Mouse (Mus musculus): ENCODE data around the gene Srpr. TPM values are rescaled to one million over a fixed set of nuclear protein-coding genes. Genes with fewer than 3 reads are reported as not detected.

Gene Srpr
- total and polyA plus RNA-seq, 3 experiments = 67.6 to 96.3 (median 82.4) TPM

GRCm38 (mm10) chr9:35166798-35167635, 33.0 kb upstream of the Srpr start:
- Histone ChIP-seq H3K4me3 (no peak overlapping the region), H3K79me2 (replicated peaks; ENCODE audit: control insufficient read depth, insufficient read depth, low read length) (no peaks in the 10 kb centered on the region), H3K27me3 (ENCODE audit: control insufficient read depth, insufficient read depth, low read length) (no peaks in the 10 kb centered on the region), H3K9ac (ENCODE audit: low read depth, low read length) (no peak overlapping the region), H3K36me3 (ENCODE audit: control insufficient read depth, insufficient read depth, low read length) (no peaks in the 10 kb centered on the region; the same call in 1 of the 2 replicates), H3K27ac (no peak overlapping the region; the same call in 1 of the 2 replicates), H3K4me1 (ENCODE audit: control insufficient read depth, insufficient read depth, low read length) (peaks cover 11% of the 10 kb centered on the region)
- DNase-seq = no peak
- TF ChIP-seq EP300 (IDR thresholded peaks at IDR 0.05; ENCODE audit: insufficient read depth, low read depth, low read length) = no peak
- TF ChIP-seq CTCF (IDR thresholded peaks at IDR 0.05) = no peak; the same call in 1 of the 2 replicates
- no peak for TF ChIP-seq POLR2A (IDR thresholded peaks at IDR 0.05; ENCODE audit: insufficient read depth, low read depth, low read length)
- 67% methylated on average over 9 of the region's 9 CpGs for WGBS
- intact Hi-C loops (cut with DNase I) = loop anchor here (1.0 to 10.0 kb wide), 5 partner anchors 32 to 670 kb away; no protein-coding TSS in a partner anchor

GRCm38 (mm10) chr9:35170071-35170470, 29.9 kb upstream of the Srpr start:
- 87% methylated on average over 7 of the region's 7 CpGs for WGBS
- no peak overlapping the region for H3K27ac ChIP-seq
- H3K4me3 ChIP-seq = no peak overlapping the region
- H3K4me1 ChIP-seq (ENCODE audit: control insufficient read depth, insufficient read depth, low read length) = peaks cover 1% of the 10 kb centered on the region
- no peak for DNase-seq
- no peak overlapping the region for H3K9ac ChIP-seq (ENCODE audit: low read depth, low read length)
- intact Hi-C loops (cut with DNase I) = no loop called here
- TF ChIP-seq EP300 (IDR thresholded peaks at IDR 0.05; ENCODE audit: insufficient read depth, low read depth, low read length) (no peak), CTCF (IDR thresholded peaks at IDR 0.05) (no peak), POLR2A (IDR thresholded peaks at IDR 0.05; ENCODE audit: insufficient read depth, low read depth, low read length) (no peak)
- H3K36me3 ChIP-seq (ENCODE audit: control insufficient read depth, insufficient read depth, low read length) = no peaks in the 10 kb centered on the region
- H3K27me3 ChIP-seq (ENCODE audit: control insufficient read depth, insufficient read depth, low read length) = no peaks in the 10 kb centered on the region
- no peaks in the 10 kb centered on the region for H3K79me2 ChIP-seq (replicated peaks; ENCODE audit: control insufficient read depth, insufficient read depth, low read length)

GRCm38 (mm10) chr9:35173331-35173730, 26.6 kb upstream of the Srpr start:
- intact Hi-C loops (cut with DNase I) = no loop called here
- no peak for DNase-seq
- 84% methylated on average over 1 of the region's 1 CpGs for WGBS
- Histone ChIP-seq H3K27me3 (ENCODE audit: control insufficient read depth, insufficient read depth, low read length) (no peaks in the 10 kb centered on the region), H3K79me2 (replicated peaks; ENCODE audit: control insufficient read depth, insufficient read depth, low read length) (no peaks in the 10 kb centered on the region), H3K4me1 (ENCODE audit: control insufficient read depth, insufficient read depth, low read length) (peaks cover 3% of the 10 kb centered on the region), H3K9ac (ENCODE audit: low read depth, low read length) (no peak overlapping the region), H3K27ac (no peak overlapping the region), H3K4me3 (no peak overlapping the region), H3K36me3 (ENCODE audit: control insufficient read depth, insufficient read depth, low read length) (no peaks in the 10 kb centered on the region)
- TF ChIP-seq POLR2A (IDR thresholded peaks at IDR 0.05; ENCODE audit: insufficient read depth, low read depth, low read length) = no peak
- TF ChIP-seq CTCF (IDR thresholded peaks at IDR 0.05) = no peak
- no peak for TF ChIP-seq EP300 (IDR thresholded peaks at IDR 0.05; ENCODE audit: insufficient read depth, low read depth, low read length)

- TF ChIP-seq EP300 (IDR thresholded peaks at IDR 0.05; ENCODE audit: insufficient read depth, low read depth, low read length) = no peak; the same call in none of the 2 replicates
- peak; percentile 80 for TF ChIP-seq POLR2A (IDR thresholded peaks at IDR 0.05; ENCODE audit: insufficient read depth, low read depth, low read length)
- TF ChIP-seq CTCF (IDR thresholded peaks at IDR 0.05) = peak; percentile 46
- Histone ChIP-seq H3K9ac (ENCODE audit: low read depth, low read length) (peak within 1 kb of the TSS; percentile 77), H3K27me3 (ENCODE audit: control insufficient read depth, insufficient read depth, low read length) (no peaks in the 10 kb centered on the region), H3K27ac (peak within 1 kb of the TSS; percentile 93), H3K36me3 (ENCODE audit: control insufficient read depth, insufficient read depth, low read length) (no peaks in the 10 kb centered on the region), H3K79me2 (replicated peaks; ENCODE audit: control insufficient read depth, insufficient read depth, low read length) (no peaks in the 10 kb centered on the region), H3K4me1 (ENCODE audit: control insufficient read depth, insufficient read depth, low read length) (peaks cover 3% of the 10 kb centered on the region), H3K4me3 (peak within 1 kb of the TSS; percentile 71)
- DNase-seq = peak; percentile 93 to 96
- intact Hi-C loops (cut with DNase I) = loop anchor here (2.0 to 5.0 kb wide), 2 partner anchors 23 to 37 kb away; partner anchors contain the start of gene Foxred1
- under 1% methylated on average over 38 of the region's 38 CpGs for WGBS
These were observed 24.5 kb upstream of the Srpr start, which contains the start of gene Dcps for GRCm38 (mm10) chr9:35175251-35176123. TSS of gene Dcps (minus strand) at chr9:35176061.

- Histone ChIP-seq H3K4me3 (peak overlapping the region; percentile 71), H3K79me2 (replicated peaks; ENCODE audit: control insufficient read depth, insufficient read depth, low read length) (no peaks in the 10 kb centered on the region), H3K27ac (peak overlapping the region; percentile 93), H3K27me3 (ENCODE audit: control insufficient read depth, insufficient read depth, low read length) (no peaks in the 10 kb centered on the region), H3K4me1 (ENCODE audit: control insufficient read depth, insufficient read depth, low read length) (peaks cover 3% of the 10 kb centered on the region), H3K9ac (ENCODE audit: low read depth, low read length) (0 out of 2 replicates have a peak overlapping the region, but pooled peaks have one; percentile 9), H3K36me3 (ENCODE audit: control insufficient read depth, insufficient read depth, low read length) (no peaks in the 10 kb centered on the region)
- no peak for TF ChIP-seq POLR2A (IDR thresholded peaks at IDR 0.05; ENCODE audit: insufficient read depth, low read depth, low read length)
- no peak; the same call in 1 of the 2 replicates for TF ChIP-seq EP300 (IDR thresholded peaks at IDR 0.05; ENCODE audit: insufficient read depth, low read depth, low read length)
- TF ChIP-seq CTCF (IDR thresholded peaks at IDR 0.05) = no peak
- WGBS = 43% methylated on average over 14 of the region's 14 CpGs
- no peak for DNase-seq
- intact Hi-C loops (cut with DNase I) = loop anchor here (2.0 to 5.0 kb wide), 2 partner anchors 23 to 36 kb away; partner anchors contain the start of gene Foxred1
These were observed 23.8 kb upstream of the Srpr start for GRCm38 (mm10) chr9:35176124-35176659.

Data from heart, adult 2 months (tissue).